Mouse (Mus musculus): Measurements from ENCODE around the gene Abcg4. TPM values are rescaled to one million over a fixed set of nuclear protein-coding genes. Genes with fewer than 3 reads are reported as not detected.
A peak's percentile ranks its signal among the peaks of the same experiment; 100 is the strongest.
"Not testable (repeated sequence)": the region's sequence is repeated elsewhere in the genome, so short reads cannot be mapped to it uniquely, and the experiment has no call there.

The Abcg4 gene
- polyA plus RNA-seq, 1 experiment from 2014 or later, result 3.0 TPM

DNA sequence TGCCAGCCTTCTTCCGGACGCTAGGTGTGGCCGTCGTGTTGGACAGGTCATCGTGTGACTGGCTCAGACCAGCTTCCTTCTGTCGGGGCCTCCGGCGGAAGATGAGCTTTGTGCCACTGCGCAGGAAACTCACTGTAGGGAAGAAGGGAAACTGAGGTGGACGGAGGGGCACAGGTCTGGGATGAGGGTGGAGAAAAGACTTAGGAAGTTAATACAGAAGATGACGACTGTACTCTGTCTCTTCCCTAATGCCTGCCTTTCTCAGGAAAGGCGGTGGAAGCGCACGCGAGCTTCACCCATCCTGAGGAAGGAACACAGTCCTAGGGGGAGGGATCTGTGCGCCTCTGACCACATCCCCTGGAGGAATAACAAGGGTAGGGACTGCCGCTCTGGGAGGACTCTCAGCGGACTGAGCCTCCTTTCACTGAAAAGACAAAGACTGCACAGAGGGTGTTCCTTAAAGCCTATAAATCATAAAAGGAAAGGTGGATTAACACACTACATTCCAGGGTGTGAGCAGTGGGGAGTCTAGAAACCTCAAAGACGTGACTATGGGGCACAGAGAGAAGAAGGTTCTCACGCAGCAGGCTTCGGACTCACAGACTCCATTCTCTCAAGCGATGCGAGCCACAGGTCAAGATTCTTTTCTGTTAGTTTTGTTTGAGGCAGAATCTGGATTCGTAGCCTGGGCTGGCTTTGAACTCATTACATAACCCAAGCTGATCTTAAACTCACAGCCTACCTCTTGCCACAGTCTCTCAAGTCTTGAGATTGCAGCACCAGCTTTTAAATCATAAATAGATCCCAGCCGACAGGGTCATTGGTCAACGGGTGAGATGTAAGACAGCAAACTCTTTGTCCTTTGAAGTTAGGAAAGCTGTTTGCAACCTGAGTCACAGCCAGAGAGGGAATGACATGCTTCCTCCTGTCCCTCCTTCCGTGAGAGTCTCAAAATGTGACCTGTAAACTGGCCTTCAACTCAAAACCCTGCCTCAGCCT is 23.0 kb upstream of the Abcg4 start:
- H3K4me1 ChIP-seq (ENCODE audit: control insufficient read depth, insufficient read depth, low read length), result peaks cover 11% of the 10 kb centered on the region
- no peaks in the 10 kb centered on the region for H3K27me3 ChIP-seq (replicated peaks; ENCODE audit: control insufficient read depth, insufficient read depth, low read length)
- WGBS, result 14% methylated on average over 27 of the region's 27 CpGs
- H3K36me3 ChIP-seq (ENCODE audit: control insufficient read depth, insufficient read depth, low read length), result peaks cover 10% of the 10 kb centered on the region; the same call in 1 of the 2 replicates
- peak overlapping the region; percentile 30; the same call in 1 of the 2 replicates for H3K27ac ChIP-seq (ENCODE audit: low read length)
- H3K4me3 ChIP-seq (ENCODE audit: low read length), result no peak overlapping the region
- H3K9me3 ChIP-seq (ENCODE audit: control insufficient read depth, low read length), result no peaks in the 10 kb centered on the region
- H3K4me2 ChIP-seq (ENCODE audit: low read depth, low read length), result peak overlapping the region; percentile 30; the same call in 1 of the 2 replicates
- H3K9ac ChIP-seq (ENCODE audit: low read depth, low read length), result peak overlapping the region; percentile 44; the same call in 1 of the 2 replicates
- peak; percentile 71 for ATAC-seq

DNA sequence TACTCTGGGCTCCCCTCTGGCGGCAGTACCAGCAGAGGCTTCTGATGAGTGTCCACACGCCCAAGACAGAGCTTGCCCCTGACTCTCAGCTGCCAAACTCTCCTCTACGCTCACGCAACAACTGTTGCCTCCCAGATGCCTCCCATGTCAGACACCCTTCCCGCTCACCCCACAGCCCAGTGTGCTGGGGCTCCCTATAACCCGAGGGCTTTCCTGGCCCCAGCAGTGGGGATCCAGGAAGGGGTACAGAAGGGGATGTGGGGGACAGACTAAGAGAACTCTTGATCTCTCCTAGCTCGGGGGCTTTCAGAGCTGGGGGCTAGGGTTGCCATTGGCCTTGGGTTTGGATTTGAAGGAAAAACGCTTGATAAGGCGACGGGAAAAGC is 22.3 kb upstream of the Abcg4 start:
- Histone ChIP-seq H3K4me2 (ENCODE audit: low read depth, low read length) (peak overlapping the region; percentile 30; the same call in 1 of the 2 replicates), H3K4me3 (ENCODE audit: low read length) (no peak overlapping the region), H3K27me3 (replicated peaks; ENCODE audit: control insufficient read depth, insufficient read depth, low read length) (no peaks in the 10 kb centered on the region), H3K27ac (ENCODE audit: low read length) (peak overlapping the region; percentile 30; the same call in 1 of the 2 replicates), H3K4me1 (ENCODE audit: control insufficient read depth, insufficient read depth, low read length) (peaks cover 11% of the 10 kb centered on the region), H3K9me3 (ENCODE audit: control insufficient read depth, low read length) (no peaks in the 10 kb centered on the region), H3K9ac (ENCODE audit: low read depth, low read length) (peak overlapping the region; percentile 44), H3K36me3 (ENCODE audit: control insufficient read depth, insufficient read depth, low read length) (peaks cover 7% of the 10 kb centered on the region; the same call in 1 of the 2 replicates)
- peak; percentile 9; the same call in 1 of the 2 replicates for ATAC-seq
- WGBS, result 40% methylated on average over 10 of the region's 10 CpGs

DNA sequence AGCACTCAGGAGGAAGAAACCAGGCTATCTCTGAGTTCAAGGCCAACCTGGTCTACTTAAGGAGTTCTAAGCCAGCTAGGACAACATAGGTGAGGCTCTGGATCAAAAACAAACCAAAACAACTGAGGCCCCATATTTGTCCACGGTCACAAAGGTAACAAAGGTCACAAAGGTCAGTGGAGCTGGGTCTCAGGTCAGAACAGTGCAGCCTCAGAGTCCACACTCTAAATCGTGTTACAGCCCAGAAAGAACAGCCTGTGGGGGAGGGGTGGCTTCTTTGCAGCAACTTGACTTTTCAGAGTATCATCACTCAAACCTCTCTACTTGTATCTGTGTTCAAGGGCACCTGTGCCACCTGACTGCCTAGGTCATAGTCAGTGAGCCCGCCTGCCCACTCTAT is 21.3 kb upstream of the Abcg4 start:
- 52% methylated on average over 3 of the region's 3 CpGs for WGBS
- no peak overlapping the region for H3K4me3 ChIP-seq (ENCODE audit: low read length)
- H3K9ac ChIP-seq (ENCODE audit: low read depth, low read length), result no peak overlapping the region
- H3K27ac ChIP-seq (ENCODE audit: low read length), result no peak overlapping the region
- no peak for ATAC-seq
- H3K4me1 ChIP-seq (ENCODE audit: control insufficient read depth, insufficient read depth, low read length), result peaks cover 11% of the 10 kb centered on the region
- no peaks in the 10 kb centered on the region for H3K27me3 ChIP-seq (replicated peaks; ENCODE audit: control insufficient read depth, insufficient read depth, low read length)
- H3K36me3 ChIP-seq (ENCODE audit: control insufficient read depth, insufficient read depth, low read length), result peaks cover 7% of the 10 kb centered on the region; the same call in 1 of the 2 replicates
- H3K4me2 ChIP-seq (ENCODE audit: low read depth, low read length), result no peak overlapping the region
- no peaks in the 10 kb centered on the region for H3K9me3 ChIP-seq (ENCODE audit: control insufficient read depth, low read length)

DNA sequence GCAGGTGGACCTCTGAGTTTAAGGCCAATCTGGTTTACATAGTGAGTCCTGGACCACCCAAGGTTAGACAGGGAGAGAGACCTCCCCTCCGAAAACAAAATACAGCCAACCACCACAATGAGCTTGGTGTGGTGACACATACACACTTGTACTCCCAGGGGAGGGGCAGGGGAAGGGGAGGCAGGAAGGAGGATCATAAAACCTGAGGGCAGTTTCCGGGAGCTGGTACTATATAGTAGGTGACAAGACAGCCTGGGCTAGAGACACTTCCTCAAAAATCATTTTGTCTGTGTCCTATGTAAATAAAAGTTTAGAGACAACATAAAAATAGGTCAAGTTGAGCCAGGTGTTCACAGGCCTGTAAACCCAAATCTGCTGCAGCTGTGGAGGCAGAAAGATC is 18.8 kb upstream of the Abcg4 start:
- no peak for ATAC-seq

DNA sequence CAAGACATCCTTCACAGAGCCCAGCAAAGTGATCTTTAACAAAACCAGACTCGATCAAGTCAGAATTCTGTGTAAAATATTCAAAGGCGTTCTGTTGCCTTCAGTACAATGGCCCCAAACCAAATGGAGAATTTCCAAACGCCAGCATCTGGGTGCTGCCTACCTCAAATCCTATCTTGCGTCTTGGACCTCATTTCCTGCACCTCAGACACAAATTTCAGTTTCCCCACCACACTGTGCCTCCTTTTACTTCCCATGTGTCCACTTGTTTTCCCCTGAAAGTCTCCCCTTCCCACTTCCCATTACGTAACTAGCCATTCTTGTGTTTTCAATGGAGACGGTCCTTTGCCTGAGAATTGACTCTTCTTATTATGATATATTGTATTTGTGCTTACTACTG is 18.1 kb upstream of the Abcg4 start:
- Histone ChIP-seq H3K9me3 (ENCODE audit: control insufficient read depth, low read length) (no peaks in the 10 kb centered on the region), H3K27me3 (replicated peaks; ENCODE audit: control insufficient read depth, insufficient read depth, low read length) (no peaks in the 10 kb centered on the region), H3K27ac (ENCODE audit: low read length) (no peak overlapping the region), H3K4me2 (ENCODE audit: low read depth, low read length) (no peak overlapping the region), H3K9ac (ENCODE audit: low read depth, low read length) (no peak overlapping the region), H3K4me1 (ENCODE audit: control insufficient read depth, insufficient read depth, low read length) (peaks cover 16% of the 10 kb centered on the region), H3K4me3 (ENCODE audit: low read length) (no peak overlapping the region), H3K36me3 (ENCODE audit: control insufficient read depth, insufficient read depth, low read length) (peaks cover 8% of the 10 kb centered on the region; the same call in 1 of the 2 replicates)
- 87% methylated on average over 6 of the region's 6 CpGs for WGBS
- ATAC-seq, result no peak

More for the DNA sequence above, 18.8 kb upstream of the Abcg4 start:
- no peak overlapping the region for H3K4me3 ChIP-seq (ENCODE audit: low read length)
- no peaks in the 10 kb centered on the region for H3K9me3 ChIP-seq (ENCODE audit: control insufficient read depth, low read length)
- no peaks in the 10 kb centered on the region for H3K27me3 ChIP-seq (replicated peaks; ENCODE audit: control insufficient read depth, insufficient read depth, low read length)
- peaks cover 5% of the 10 kb centered on the region; the same call in 1 of the 2 replicates for H3K36me3 ChIP-seq (ENCODE audit: control insufficient read depth, insufficient read depth, low read length)
- no peak overlapping the region for H3K4me2 ChIP-seq (ENCODE audit: low read depth, low read length)
- WGBS, result 67% methylated on average over 2 of the region's 2 CpGs
- H3K4me1 ChIP-seq (ENCODE audit: control insufficient read depth, insufficient read depth, low read length), result peaks cover 19% of the 10 kb centered on the region
- H3K9ac ChIP-seq (ENCODE audit: low read depth, low read length), result no peak overlapping the region
- no peak overlapping the region for H3K27ac ChIP-seq (ENCODE audit: low read length)

DNA sequence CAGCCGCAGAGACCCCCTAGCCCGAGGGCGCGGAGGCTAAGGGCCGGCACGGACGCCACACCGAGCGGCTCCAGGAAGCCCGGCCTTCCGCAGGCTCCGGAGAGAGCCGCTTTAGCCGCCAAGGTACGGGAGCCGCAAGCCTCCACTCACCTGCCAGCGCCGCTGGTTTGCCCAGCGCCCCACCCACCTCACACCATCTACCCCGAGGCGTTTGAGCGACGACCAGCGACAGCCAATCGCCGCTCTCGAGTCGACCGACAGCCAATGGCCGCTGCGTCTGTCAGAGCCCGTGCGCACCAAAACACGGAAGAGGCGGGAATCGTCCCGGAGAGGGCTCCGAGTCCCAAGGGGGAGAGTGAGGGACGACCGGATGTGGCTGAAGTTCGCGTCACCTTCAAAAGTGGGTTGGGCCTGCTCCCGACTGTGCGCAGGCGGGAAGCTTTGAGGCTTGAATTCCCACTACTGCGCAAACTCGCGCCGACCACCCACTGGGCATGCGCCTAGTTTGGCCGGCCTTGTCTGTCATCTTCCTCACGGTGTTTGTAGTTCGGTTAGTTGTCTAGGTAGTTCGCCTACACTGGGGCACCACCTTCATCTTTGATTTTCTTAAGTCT is 17.2 kb upstream of the Abcg4 start, which contains the start of gene Hinfp:
Gene Hinfp (minus strand): TSS at position 206 of the 614 bp plus-strand sequence.
- Histone ChIP-seq H3K4me1 (ENCODE audit: control insufficient read depth, insufficient read depth, low read length) (peaks cover 7% of the 10 kb centered on the region), H3K4me3 (ENCODE audit: low read length) (peak within 1 kb of the TSS; percentile 96), H3K27ac (ENCODE audit: low read length) (peak within 1 kb of the TSS; percentile 74), H3K9ac (ENCODE audit: low read depth, low read length) (peak within 1 kb of the TSS; percentile 95), H3K9me3 (ENCODE audit: control insufficient read depth, low read length) (no peaks in the 10 kb centered on the region), H3K36me3 (ENCODE audit: control insufficient read depth, insufficient read depth, low read length) (peaks cover 8% of the 10 kb centered on the region; the same call in 1 of the 2 replicates), H3K4me2 (ENCODE audit: low read depth, low read length) (peak within 1 kb of the TSS; percentile 49), H3K27me3 (replicated peaks; ENCODE audit: control insufficient read depth, insufficient read depth, low read length) (no peaks in the 10 kb centered on the region)
- ATAC-seq, result peak; percentile 99
- WGBS, result under 1% methylated on average over 54 of the region's 54 CpGs

DNA sequence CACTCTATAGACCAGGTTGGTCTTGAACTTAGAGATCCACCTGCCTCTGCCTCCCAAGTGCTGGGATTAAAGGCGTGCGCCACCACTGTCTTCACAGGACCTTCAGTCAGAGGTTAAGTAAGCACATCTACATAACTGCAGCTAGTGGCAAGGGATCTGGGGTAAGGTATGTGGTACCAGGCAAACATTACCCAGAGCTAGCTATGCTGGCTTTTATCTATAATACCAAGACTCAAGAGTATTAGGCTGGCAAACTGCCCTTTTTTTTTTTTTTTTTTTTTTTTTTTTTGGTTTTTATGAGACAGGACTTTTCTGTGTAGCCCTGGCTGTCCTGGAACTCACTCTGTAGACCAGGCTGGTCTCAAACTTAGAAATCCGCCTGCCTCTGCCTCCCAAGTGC is 11.6 kb upstream of the Abcg4 start:
- WGBS, result 96% methylated on average over 3 of the region's 3 CpGs
- peaks cover 11% of the 10 kb centered on the region for H3K36me3 ChIP-seq (ENCODE audit: control insufficient read depth, insufficient read depth, low read length)

DNA sequence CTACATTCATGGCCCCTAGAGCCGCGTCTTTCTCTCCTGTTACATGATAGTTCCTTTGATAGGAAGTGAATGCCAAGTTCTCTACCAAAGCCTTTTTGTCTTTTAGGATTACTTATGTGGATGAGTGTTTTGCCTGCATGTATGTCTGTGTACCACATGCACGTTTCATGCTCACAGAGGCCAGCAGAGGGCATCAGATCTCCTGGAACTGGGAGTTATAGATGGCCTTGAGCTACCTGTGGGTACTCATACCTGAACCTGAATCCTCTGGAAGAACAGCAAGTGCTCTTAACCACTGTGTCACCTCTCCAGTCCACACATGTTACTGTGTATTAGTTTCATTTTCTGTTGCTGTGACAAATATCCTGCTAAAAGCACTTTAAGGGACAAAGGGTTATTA is 4.1 kb upstream of the Abcg4 start:
- Histone ChIP-seq H3K27me3 (replicated peaks; ENCODE audit: control insufficient read depth, insufficient read depth, low read length) (no peaks in the 10 kb centered on the region), H3K9ac (ENCODE audit: low read depth, low read length) (no peak overlapping the region), H3K36me3 (ENCODE audit: control insufficient read depth, insufficient read depth, low read length) (peaks cover 9% of the 10 kb centered on the region; the same call in 1 of the 2 replicates), H3K27ac (ENCODE audit: low read length) (no peak overlapping the region), H3K4me3 (ENCODE audit: low read length) (no peak overlapping the region), H3K4me1 (ENCODE audit: control insufficient read depth, insufficient read depth, low read length) (peaks cover 14% of the 10 kb centered on the region; the same call in 1 of the 2 replicates), H3K9me3 (ENCODE audit: control insufficient read depth, low read length) (no peaks in the 10 kb centered on the region; the same call in 1 of the 2 replicates), H3K4me2 (ENCODE audit: low read depth, low read length) (no peak overlapping the region)
- 62% methylated on average over 3 of the region's 3 CpGs for WGBS
- ATAC-seq, result no peak

More for the DNA sequence above, 11.6 kb upstream of the Abcg4 start:
- not testable (repeated sequence) for H3K9me3 ChIP-seq (ENCODE audit: control insufficient read depth, low read length); H3K9ac ChIP-seq (ENCODE audit: low read depth, low read length); H3K4me3 ChIP-seq (ENCODE audit: low read length); H3K27me3 ChIP-seq (replicated peaks; ENCODE audit: control insufficient read depth, insufficient read depth, low read length); H3K4me2 ChIP-seq (ENCODE audit: low read depth, low read length); ATAC-seq; H3K4me1 ChIP-seq (ENCODE audit: control insufficient read depth, insufficient read depth, low read length); H3K27ac ChIP-seq (ENCODE audit: low read length)

DNA sequence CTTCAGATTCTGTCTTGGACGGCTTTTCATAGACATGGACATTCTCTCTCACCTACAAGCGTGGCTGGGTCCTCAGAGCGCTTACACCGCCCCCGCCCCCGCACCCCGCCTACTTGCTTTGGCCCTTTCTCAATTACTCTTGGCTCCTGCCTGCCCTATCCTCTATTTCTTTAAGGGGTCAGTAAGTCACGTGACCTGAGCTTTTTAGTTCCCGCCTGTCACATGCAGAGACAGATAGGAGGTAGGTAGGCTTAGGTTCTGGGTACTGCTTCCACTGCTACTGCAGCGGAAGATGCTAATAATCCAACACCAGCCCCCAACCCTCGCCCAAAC is 510 bp upstream of the Abcg4 start:
- 16% methylated on average over 11 of the region's 11 CpGs for WGBS
- no peak for ATAC-seq
- Histone ChIP-seq H3K4me3 (ENCODE audit: low read length) (no peak overlapping the region), H3K27me3 (replicated peaks; ENCODE audit: control insufficient read depth, insufficient read depth, low read length) (0 out of 2 replicates have a peak, but pooled peaks cover 3% of the 10 kb centered on the region), H3K4me1 (ENCODE audit: control insufficient read depth, insufficient read depth, low read length) (peaks cover 17% of the 10 kb centered on the region), H3K27ac (ENCODE audit: low read length) (no peak overlapping the region), H3K4me2 (ENCODE audit: low read depth, low read length) (no peak overlapping the region), H3K36me3 (ENCODE audit: control insufficient read depth, insufficient read depth, low read length) (peaks cover 9% of the 10 kb centered on the region; the same call in 1 of the 2 replicates), H3K9me3 (ENCODE audit: control insufficient read depth, low read length) (no peaks in the 10 kb centered on the region; the same call in 1 of the 2 replicates), H3K9ac (ENCODE audit: low read depth, low read length) (no peak overlapping the region)

All from intestine, embryonic 16.5 days (tissue).